Mouse (Mus musculus) lung, adult 2 months (tissue): ENCODE results near the gene Ttyh2. TPM values are rescaled to one million over a fixed set of nuclear protein-coding genes. Genes with fewer than 3 reads are reported as not detected.
A peak's percentile ranks its signal among the peaks of the same experiment; 100 is the strongest.
"Not testable (repeated sequence)": the region's sequence is repeated elsewhere in the genome, so short reads cannot be mapped to it uniquely, and the experiment has no call there.

ENCODE experiments used
- DNase-seq: peaks from one replicate; pipeline ENCODE4 v3.0.0; 2022
- H3K4me1 ChIP-seq: fragments of 200-500 bp; 2 replicates; pipeline ENCODE4 v1.6.1; 2011; ENCODE audit warnings: low read length; ENCODE audit not compliant: control insufficient read depth, insufficient read depth
- H3K4me3 ChIP-seq: fragments of 200-500 bp; replicated peaks from 2 replicates; pipeline ENCODE3; 2011; ENCODE audit warnings: low read depth, mild to moderate bottlenecking, control low read depth, low read length; ENCODE audit errors: extremely low read depth
- CTCF ChIP-seq: fragments of 200-500 bp; IDR thresholded peaks from 2 replicates; pipeline ENCODE4 v1.5.1; 2011; ENCODE audit warnings: mild to moderate bottlenecking, low read length, control low read depth; ENCODE audit not compliant: insufficient read depth
- POLR2A ChIP-seq: fragments of 200-500 bp; IDR thresholded peaks from 2 replicates; pipeline ENCODE4 v1.6.1; 2011; ENCODE audit warnings: low read depth, mild to moderate bottlenecking, control low read depth, low read length, borderline replicate concordance; ENCODE audit errors: extremely low read depth
- WGBS: fragments of 180-500 bp; shearing (Covaris S2); methylation state at CpG from one replicate; pipeline ENCODE4 v1.1.7; 2018; 5-methylcytosine and 5-hydroxymethylcytosine counted together
- polyA plus RNA-seq: library from polyadenylated mRNA; depleted of rRNA; stranded (reverse); fragments of >200 nt; gene quantifications from 2 replicates; pipeline ENCODE4 v1.2.3, GENCODE M21; 2012

Gene Ttyh2
- polyA plus RNA-seq, 1 experiment, result 20.8 TPM

DNA sequence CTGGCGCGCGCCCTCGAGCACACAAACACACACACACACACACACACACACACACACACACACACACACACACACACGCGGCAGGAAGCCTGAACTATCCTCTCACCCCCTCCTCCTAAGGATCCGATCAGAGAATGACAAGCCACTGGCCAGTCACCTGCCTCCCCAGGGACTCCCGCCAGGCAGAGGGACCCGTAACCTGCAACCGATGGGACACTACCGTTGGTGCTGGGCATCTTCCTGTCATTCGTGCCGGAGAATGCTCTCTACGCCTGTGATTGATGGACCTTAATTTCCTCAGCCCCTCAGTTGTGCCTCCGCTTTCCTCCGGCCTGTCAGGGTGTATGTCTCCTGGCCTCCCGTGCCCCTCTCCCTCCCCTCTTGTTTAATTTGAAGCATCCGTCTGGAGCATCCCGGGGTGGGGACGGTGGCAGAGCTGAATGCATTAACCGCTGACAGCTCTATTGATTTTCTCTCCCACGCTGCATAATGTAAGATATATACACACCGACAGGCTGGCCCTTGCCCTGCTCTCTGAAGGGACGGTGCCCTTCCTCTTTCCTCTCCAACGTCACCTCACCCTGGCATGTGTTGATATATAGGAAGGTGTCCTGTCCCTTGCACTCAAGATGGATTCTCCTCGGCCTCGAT lies 18.1 kb upstream of the Ttyh2 start:
- no peak for DNase-seq
- Histone ChIP-seq H3K4me3 (no peak overlapping the region), H3K4me1 (0 out of 2 replicates have a peak, but pooled peaks cover 2% of the 10 kb centered on the region)
- 23% methylated on average over 27 of the region's 27 CpGs for WGBS
- TF ChIP-seq POLR2A (no peak), CTCF (no peak)

DNA sequence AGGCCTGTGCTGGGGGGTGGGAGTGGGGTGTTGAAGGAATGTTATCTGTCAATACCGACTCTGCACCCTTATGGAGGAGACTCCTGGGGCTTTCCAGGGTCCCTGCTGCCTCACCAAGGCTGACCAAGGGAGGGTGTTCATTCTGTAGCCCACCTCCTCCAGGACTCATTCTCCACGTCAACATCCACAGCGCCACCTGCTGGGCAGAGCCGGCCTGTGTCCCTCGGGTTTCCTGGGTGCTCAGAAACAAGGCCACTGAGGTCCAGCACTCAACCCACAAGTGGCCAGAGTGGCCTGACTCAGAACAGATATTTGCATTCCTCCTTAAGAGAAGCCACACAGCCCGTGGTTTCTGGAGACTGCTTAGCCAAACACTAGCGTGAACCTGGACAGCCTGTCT lies 17.5 kb upstream of the Ttyh2 start:
- TF ChIP-seq CTCF (peak; percentile 69), POLR2A (no peak)
- peak; percentile 70 for DNase-seq
- WGBS, result 16% methylated on average over 7 of the region's 7 CpGs

DNA sequence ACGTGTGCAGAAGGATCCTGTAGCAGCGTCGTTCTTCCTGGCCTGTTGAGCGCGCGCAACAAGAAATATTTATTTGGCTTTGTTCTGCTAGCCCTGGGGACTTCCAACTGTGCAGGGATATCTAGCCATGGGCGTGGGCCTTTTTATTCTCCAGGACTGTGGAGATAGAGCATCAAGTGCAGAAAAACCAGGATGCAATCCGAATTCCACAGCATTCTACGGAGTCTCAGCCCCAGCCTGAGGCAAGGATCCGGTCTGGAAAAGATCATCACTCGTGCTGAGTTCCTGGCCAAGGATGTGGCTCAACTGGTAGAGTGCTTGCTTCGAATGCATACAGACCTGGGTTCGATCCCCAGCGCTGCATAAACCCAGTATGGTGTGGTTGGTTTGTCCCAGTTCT lies 13.1 kb upstream of the Ttyh2 start:
- 87% methylated on average over 14 of the region's 14 CpGs for WGBS
- no peak for DNase-seq
- TF ChIP-seq POLR2A, result no peak
- no peak for TF ChIP-seq CTCF
- no peaks in the 10 kb centered on the region for H3K4me1 ChIP-seq
- H3K4me3 ChIP-seq, result no peak overlapping the region

More for the DNA sequence above, 17.5 kb upstream of the Ttyh2 start:
- Histone ChIP-seq H3K4me3 (no peak overlapping the region), H3K4me1 (0 out of 2 replicates have a peak, but pooled peaks cover 2% of the 10 kb centered on the region)

- DNase-seq, result peak; percentile 39
- TF ChIP-seq CTCF (peak; percentile 82), POLR2A (no peak)
These were observed 12.4 kb upstream of the Ttyh2 start for GRCm38 (mm10) chr11:114662746-114663362.

GRCm38 (mm10) chr11:114664164-114664563 lies 11.1 kb upstream of the Ttyh2 start:
- TF ChIP-seq CTCF, result no peak
- no peak for TF ChIP-seq POLR2A

More at GRCm38 (mm10) chr11:114662746-114663362, 12.4 kb upstream of the Ttyh2 start:
- no peak overlapping the region for H3K4me3 ChIP-seq
- no peaks in the 10 kb centered on the region for H3K4me1 ChIP-seq
- WGBS, result 30% methylated on average over 6 of the region's 6 CpGs

GRCm38 (mm10) chr11:114665463-114665862 lies 9.8 kb upstream of the Ttyh2 start:
- DNase-seq, result no peak
- 35% methylated on average over 2 of the region's 2 CpGs for WGBS
- no peak for TF ChIP-seq CTCF
- no peak for TF ChIP-seq POLR2A
- H3K4me1 ChIP-seq, result peaks cover 12% of the 10 kb centered on the region
- no peak overlapping the region for H3K4me3 ChIP-seq

More at GRCm38 (mm10) chr11:114664164-114664563, 11.1 kb upstream of the Ttyh2 start:
- Histone ChIP-seq H3K4me3 (no peak overlapping the region), H3K4me1 (peaks cover under 1% of the 10 kb centered on the region; the same call in 1 of the 2 replicates)
- DNase-seq, result no peak
- WGBS, result 68% methylated on average over 7 of the region's 7 CpGs

GRCm38 (mm10) chr11:114666786-114667185 lies 8.4 kb upstream of the Ttyh2 start:
- no peak for DNase-seq
- TF ChIP-seq CTCF (no peak), POLR2A (no peak)
- WGBS, result 18% methylated on average over 13 of the region's 13 CpGs
- Histone ChIP-seq H3K4me1 (peaks cover 13% of the 10 kb centered on the region), H3K4me3 (no peak overlapping the region)

- 30% methylated on average over 17 of the region's 18 CpGs for WGBS
- DNase-seq, result no peak
- no peak for TF ChIP-seq CTCF
- TF ChIP-seq POLR2A, result no peak
These were observed 7.8 kb upstream of the Ttyh2 start for GRCm38 (mm10) chr11:114667236-114667931.

DNA sequence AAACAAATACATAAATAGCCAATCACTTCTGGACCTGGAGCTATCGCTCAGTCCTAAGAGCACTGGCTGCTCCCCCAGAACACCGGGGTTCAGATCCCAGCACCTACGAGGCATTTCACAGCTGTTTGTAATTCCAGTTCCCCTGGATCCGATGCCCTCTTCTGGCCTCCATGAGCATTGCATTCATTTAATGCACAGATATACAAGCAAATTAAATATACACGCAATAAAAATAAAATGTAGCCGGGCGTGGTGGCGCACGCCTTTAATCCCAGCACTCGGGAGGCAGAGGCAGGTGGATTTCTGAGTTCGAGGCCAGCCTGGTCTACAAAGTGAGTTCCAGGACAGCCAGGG lies 7.3 kb upstream of the Ttyh2 start:
- H3K4me1 ChIP-seq, result peaks cover 13% of the 10 kb centered on the region
- 19% methylated on average over 11 of the region's 11 CpGs for WGBS
- not testable (repeated sequence) for DNase-seq, H3K4me3 ChIP-seq
- TF ChIP-seq CTCF, result peak; percentile 20; the same call in 1 of the 2 replicates

More at GRCm38 (mm10) chr11:114667236-114667931, 7.8 kb upstream of the Ttyh2 start:
- Histone ChIP-seq H3K4me1 (peaks cover 13% of the 10 kb centered on the region), H3K4me3 (no peak overlapping the region)
